Mouse (Mus musculus) E14TG2a.4 (cell line): ENCODE data around the gene Mcoln3.

Experiments
- CTCF ChIP-seq: conservative IDR thresholded peaks from 2 replicates; pipeline ENCODE4 v1.5.1; 2014; ENCODE audit warnings: low read length
- POU5F1 ChIP-seq: IDR thresholded peaks from 2 replicates; pipeline ENCODE4 v1.6.1; 2014; ENCODE audit warnings: low read length, borderline replicate concordance

GRCm38 (mm10) chr3:146110358-146110757, 6.9 kb upstream of the Mcoln3 start:
- no peak for TF ChIP-seq CTCF
- TF ChIP-seq POU5F1, result no peak
